Mouse (Mus musculus) splenic B cell, adult 2 months (primary cell): Measurements from ENCODE around the gene Carm1.
A peak's percentile ranks its signal among the peaks of the same experiment; 100 is the strongest.
"Not testable (repeated sequence)": the region's sequence is repeated elsewhere in the genome, so short reads cannot be mapped to it uniquely, and the experiment has no call there.

Experiments
- DNase-seq: peaks from one replicate; pipeline ENCODE4 v3.0.0-alpha.2; 2011; ENCODE audit warnings: low read depth, low spot score
- H3K27me3 ChIP-seq: 2 replicates; pipeline ENCODE4 v1.6.1; 2012; ENCODE audit warnings: mild to moderate bottlenecking, low read length, moderate library complexity, mixed read lengths; ENCODE audit not compliant: control insufficient read depth, poor library complexity, insufficient read depth, severe bottlenecking
- H3K36me3 ChIP-seq: 2 replicates; pipeline ENCODE4 v1.6.1; 2012; ENCODE audit warnings: mild to moderate bottlenecking, low read length, moderate library complexity, mixed read lengths; ENCODE audit not compliant: control insufficient read depth, poor library complexity, insufficient read depth, severe bottlenecking

Gene Carm1

DNA sequence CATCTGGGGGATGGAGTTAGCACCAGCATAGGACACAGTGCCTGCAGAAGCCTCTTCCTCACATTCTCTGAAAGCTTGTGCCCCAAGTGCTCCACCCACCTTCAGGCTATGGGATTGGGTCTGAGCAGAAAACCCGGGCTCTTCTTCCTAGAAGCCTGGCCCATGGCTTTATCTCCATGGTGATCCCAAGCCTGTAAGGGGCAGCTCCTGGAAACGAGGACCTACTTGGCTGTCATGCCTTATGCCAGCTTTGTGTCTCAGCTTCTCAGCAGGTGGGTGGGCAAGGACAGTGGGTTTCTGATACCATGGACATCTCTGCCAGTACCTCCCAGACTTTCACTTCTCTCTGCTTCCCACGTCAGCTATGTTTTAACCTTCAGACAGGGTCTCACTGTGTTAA lies 31.5 kb downstream of the Carm1 start:
- DNase-seq: no peak
- peaks cover 5% of the 10 kb centered on the region for H3K36me3 ChIP-seq
- H3K27me3 ChIP-seq: no peaks in the 10 kb centered on the region

- H3K36me3 ChIP-seq: peaks cover 11% of the 10 kb centered on the region
- H3K27me3 ChIP-seq: no peaks in the 10 kb centered on the region
Observed at GRCm38 (mm10) chr9:21585401-21585800, 38.7 kb downstream of the Carm1 start.

DNA sequence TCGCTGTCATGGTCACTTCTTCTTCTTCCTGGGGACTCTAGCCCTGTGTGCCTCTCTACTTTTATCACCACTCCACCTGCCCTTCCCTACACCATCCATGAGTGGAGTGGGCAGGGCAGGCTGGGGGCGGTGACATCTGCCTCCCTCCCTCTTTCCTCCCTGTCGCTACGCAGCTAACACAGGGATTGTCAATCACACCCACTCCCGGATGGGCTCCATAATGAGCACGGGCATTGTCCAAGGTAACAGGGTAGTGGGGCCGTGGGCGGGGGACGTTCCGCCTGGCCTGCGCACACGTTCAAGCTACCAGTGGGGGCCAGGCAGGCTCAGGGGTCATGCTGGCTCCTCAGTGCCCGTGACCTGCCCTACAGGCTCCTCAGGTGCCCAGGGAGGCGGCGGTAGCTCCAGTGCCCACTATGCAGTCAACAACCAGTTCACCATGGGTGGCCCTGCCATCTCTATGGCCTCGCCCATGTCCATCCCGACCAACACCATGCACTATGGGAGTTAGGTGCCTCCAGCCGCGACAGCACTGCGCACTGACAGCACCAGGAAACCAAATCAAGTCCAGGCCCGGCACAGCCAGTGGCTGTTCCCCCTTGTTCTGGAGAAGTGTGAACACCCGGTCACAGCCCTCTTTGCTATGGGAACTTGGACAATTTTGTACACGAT lies 41.1 kb downstream of the Carm1 start:
- DNase-seq: no peak
- H3K36me3 ChIP-seq: peaks cover 11% of the 10 kb centered on the region
- H3K27me3 ChIP-seq: no peaks in the 10 kb centered on the region

More at GRCm38 (mm10) chr9:21585401-21585800, 38.7 kb downstream of the Carm1 start:
- no peak for DNase-seq

- H3K36me3 ChIP-seq: peaks cover 9% of the 10 kb centered on the region
- no peak for DNase-seq
- H3K27me3 ChIP-seq: no peaks in the 10 kb centered on the region
Observed at GRCm38 (mm10) chr9:21588350-21588749, 41.7 kb downstream of the Carm1 start.

GRCm38 (mm10) chr9:21589538-21589937 lies 42.8 kb downstream of the Carm1 start:
- DNase-seq: no peak
- Histone ChIP-seq H3K36me3 (peaks cover 9% of the 10 kb centered on the region), H3K27me3 (no peaks in the 10 kb centered on the region)

GRCm38 (mm10) chr9:21591127-21591830 lies 44.6 kb downstream of the Carm1 start:
- Histone ChIP-seq H3K27me3 (no peaks in the 10 kb centered on the region), H3K36me3 (peaks cover 7% of the 10 kb centered on the region)
- DNase-seq: peak; percentile 72

DNA sequence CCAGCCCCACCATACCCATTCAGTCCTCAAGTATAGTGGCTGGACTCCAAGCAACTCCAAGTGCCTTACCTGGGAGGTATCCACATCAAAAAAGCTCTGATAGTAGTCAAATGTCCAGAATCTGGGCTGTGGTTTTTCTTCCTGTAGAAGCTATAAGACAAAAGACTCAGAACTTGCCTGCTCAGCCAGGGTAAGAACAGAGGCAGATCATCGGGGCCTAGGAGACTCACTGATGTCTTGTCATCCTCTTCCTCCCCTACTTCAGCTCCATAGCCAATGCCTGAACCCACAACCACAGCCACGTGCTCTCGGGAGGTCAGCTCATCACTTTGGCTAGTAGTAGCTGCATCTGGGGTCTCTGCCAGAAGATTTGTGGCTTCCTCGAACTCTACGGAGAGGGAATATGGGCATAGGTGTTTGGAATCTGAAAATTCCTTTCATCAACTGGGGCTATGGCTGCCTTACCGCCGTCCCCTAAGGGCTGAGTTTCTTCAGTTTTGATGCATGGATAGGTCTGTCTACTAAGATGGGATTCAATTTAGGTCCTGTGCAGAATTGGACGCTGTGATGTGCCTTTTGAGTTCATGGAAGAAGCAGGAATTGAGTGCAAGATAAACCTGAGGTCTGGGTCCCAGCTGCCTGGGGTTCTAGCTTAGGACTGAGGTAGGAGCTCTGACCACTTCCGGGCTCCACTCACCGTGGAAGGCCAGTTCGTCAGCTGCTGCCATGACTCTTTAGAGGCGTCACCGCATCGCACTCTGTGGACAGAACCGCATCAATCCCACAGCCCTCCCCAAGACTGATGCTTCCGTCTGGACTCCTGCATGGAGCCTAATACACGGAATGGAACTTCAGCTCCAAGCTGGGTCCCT lies 45.4 kb downstream of the Carm1 start:
- Histone ChIP-seq H3K36me3 (peaks cover 7% of the 10 kb centered on the region), H3K27me3 (no peaks in the 10 kb centered on the region)
- DNase-seq: no peak

DNA sequence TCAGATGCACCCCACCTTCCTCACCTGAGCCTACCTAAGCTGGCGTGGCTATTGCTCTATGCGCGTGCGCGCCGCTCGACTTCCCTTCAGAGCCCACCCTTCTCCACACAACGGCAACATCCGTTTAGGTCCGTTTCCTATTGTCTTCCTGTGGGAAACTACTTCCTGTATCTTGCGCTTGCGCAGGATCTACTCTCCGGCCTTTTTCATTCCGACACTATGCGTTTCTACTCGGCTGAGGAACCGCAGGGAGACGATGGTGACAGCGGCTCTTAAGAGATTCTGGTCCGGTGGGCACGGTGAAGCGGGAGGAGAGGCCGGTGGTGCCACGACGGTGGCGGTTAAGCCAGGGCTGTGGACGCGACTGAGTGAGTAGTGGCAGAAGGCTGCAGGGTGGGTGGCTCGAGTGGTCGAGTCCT lies 46.0 kb downstream of the Carm1 start, which contains the start of the genes Timm29 and Yipf2:
Gene Timm29 (plus strand): TSS at position 20 of the 419 bp plus-strand sequence.
Gene Yipf2 (minus strand): TSS at position 126 of the 419 bp plus-strand sequence.
- DNase-seq: peak; percentile 96
- Histone ChIP-seq H3K27me3 (no peaks in the 10 kb centered on the region), H3K36me3 (peaks cover 4% of the 10 kb centered on the region)

DNA sequence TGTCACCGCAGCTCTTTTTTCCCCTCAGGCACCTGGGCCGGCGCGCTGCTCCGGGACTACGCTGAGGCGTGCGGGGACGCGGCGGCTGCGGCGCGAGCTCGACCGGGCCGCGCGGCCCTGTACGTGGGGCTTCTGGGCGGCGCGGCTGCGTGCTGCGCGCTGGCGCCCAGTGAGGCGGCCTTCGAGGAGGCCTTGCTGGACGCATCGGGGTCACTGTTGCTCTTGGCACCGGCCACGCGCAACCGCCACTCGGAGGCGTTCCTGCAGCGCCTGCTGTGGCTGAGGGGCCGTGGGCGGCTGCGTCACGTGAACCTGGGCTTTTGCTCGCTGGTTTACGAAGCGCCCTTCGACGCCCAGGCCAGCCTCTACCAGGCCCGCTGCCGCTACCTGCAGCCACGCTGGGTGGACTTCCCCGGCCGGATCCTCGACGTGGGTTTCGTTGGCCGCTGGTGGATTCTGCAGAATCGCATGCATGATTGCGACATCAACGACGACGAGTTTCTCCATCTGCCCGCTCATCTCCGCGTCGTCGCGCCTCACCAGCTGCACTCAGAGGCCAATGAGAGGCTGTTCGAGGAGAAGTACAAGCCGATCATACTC lies 46.5 kb downstream of the Carm1 start:
- Histone ChIP-seq H3K27me3 (no peaks in the 10 kb centered on the region), H3K36me3 (peaks cover 2% of the 10 kb centered on the region)
- peak; percentile 61 for DNase-seq

- H3K27me3 ChIP-seq: not testable (repeated sequence)
Observed at GRCm38 (mm10) chr9:21594350-21594749, 47.7 kb downstream of the Carm1 start.

GRCm38 (mm10) chr9:21594838-21595237 lies 48.1 kb downstream of the Carm1 start:
- no peaks in the 10 kb centered on the region for H3K27me3 ChIP-seq
- DNase-seq: no peak
- H3K36me3 ChIP-seq: no peaks in the 10 kb centered on the region

More at GRCm38 (mm10) chr9:21594350-21594749, 47.7 kb downstream of the Carm1 start:
- not testable (repeated sequence) for DNase-seq, H3K36me3 ChIP-seq

GRCm38 (mm10) chr9:21598198-21598597 lies 51.5 kb downstream of the Carm1 start:
- H3K36me3 ChIP-seq: no peaks in the 10 kb centered on the region
- H3K27me3 ChIP-seq: no peaks in the 10 kb centered on the region
- peak; percentile 79 for DNase-seq

DNA sequence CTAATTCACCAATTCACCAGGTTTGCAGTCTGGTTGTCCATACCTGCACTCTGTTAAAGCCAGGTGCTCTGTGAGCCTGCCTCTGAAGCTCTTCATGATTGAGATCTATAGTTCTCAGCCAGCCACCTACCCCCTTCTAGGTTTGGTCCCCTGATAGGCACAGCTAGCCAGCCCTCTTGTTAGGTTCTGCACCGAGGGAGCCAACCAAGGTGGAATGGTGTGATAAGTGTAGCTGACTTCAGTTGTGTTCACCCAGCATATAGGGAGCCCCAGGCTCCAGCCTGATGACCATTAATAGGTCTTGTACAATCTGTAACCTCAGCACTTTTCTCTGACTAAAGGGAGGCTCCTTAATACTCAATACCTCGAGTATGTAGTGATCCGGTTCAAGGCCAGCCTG lies 53.5 kb downstream of the Carm1 start:
- no peaks in the 10 kb centered on the region for H3K27me3 ChIP-seq
- no peaks in the 10 kb centered on the region; the same call in 1 of the 2 replicates for H3K36me3 ChIP-seq
- no peak for DNase-seq

GRCm38 (mm10) chr9:21601073-21601472 lies 54.4 kb downstream of the Carm1 start:
- DNase-seq: no peak
- Histone ChIP-seq H3K27me3 (no peaks in the 10 kb centered on the region), H3K36me3 (no peaks in the 10 kb centered on the region; the same call in 1 of the 2 replicates)
